Mouse (Mus musculus) CD4-positive, CD25-positive, alpha-beta regulatory T cell, adult 9 weeks (primary cell): ENCODE results near the gene Cdkl4. TPM values are rescaled to one million over a fixed set of nuclear protein-coding genes. Genes with fewer than 3 reads are reported as not detected.

Experiments
- polyA plus RNA-seq: library from polyadenylated mRNA; unstranded; fragments of 100-300 nt; shearing (Covaris generic); gene quantifications from one replicate; pipeline ENCODE4 v1.2.1, GENCODE M21; 2017

Cdkl4 gene
- polyA plus RNA-seq = 1.1 TPM

DNA sequence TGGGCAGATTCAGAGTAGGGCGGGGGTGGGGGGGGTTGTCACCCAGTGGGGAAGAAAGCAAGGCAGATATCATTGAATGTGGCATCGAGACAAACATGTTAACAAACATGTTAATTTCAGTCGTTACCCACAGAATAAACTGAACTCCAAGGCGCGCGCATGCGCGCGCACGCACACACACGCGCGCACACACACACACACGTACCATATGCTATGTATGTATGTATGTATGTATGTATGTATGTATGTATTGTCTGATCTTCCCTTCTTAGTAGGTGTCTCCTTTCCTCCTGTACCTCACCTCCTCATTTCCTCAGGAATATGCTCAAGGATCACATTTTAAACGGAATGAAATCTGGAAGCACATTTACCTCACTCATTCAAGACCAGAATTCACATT is at the start of gene Cdkl4:
TSS of gene Cdkl4 (minus strand) at position 175 of the 400 bp plus-strand sequence.

DNA sequence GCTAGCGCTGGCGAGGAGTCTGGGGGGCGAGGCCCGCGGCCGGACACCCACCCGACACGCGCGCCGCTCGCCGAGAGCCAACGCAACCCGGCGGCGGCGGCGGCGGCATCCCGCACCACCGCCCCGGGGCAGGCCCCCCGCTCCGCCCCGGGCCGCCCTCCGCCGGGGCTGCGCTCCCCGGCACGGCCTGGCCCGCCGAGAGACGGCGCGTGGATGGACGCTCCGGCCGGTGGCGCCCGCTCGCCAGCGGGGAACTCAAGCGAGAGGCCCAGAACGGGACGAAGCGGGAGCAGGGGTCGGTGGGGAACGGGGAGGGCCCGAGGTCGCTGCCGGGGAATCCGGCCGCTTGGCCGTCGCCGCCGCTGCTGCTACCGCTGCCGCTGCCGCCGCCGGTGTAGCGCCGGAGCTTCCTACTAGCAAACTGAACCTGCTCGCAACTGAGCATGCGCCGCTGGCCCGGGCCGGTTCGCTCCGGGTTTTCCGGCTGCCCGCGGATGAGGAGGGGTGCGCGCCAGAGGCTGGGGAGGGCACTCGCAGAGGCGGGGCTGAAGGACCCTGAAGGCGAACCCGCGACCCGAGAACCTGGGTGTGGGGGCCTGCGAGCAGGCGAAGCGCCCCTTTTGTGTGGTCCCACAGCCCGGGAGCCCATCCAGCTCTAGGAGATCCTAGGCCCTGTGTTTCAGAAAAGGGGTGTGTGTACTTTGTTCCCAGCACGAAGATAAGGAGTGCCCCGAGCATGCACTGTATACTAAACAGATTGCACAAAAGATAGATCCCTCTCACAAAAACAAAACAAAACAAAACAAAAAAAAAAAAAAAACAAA is 97.4 kb downstream of the Cdkl4 start, which contains the start of gene Sos1:
TSS of gene Sos1 (minus strand) at position 423 of the 824 bp plus-strand sequence.

Other genes starting within 250 kb of the Cdkl4 start
- not detected for gene Gm10190, start 204.3 kb downstream of the Cdkl4 start, polyA plus RNA-seq
- gene Sos1, start 97.4 kb downstream of the Cdkl4 start, polyA plus RNA-seq = 2.9 TPM
- 2.6 TPM for gene Map4k3, start 150.7 kb upstream of the Cdkl4 start, polyA plus RNA-seq